Mouse (Mus musculus) right cerebral cortex, postnatal 10 days (tissue): Measurements from ENCODE around the gene Gm13124.
"Not testable (repeated sequence)": the region's sequence is repeated elsewhere in the genome, so short reads cannot be mapped to it uniquely, and the experiment has no call there.

Experiments used
- DNase-seq, 2 experiments: peaks; one replicate each; pipeline ENCODE4 v3.0.0; 2021; ENCODE audit warnings: low spot score in 2 of 2

The Gm13124 gene

GRCm38 (mm10) chr4:144565034-144565433 is at the start of gene Gm13124:
Gm13124 (minus strand) TSS chr4:144565134.
- DNase-seq: no peak

GRCm38 (mm10) chr4:144614586-144614985 is 49.7 kb upstream of the Gm13124 start:
- no peak for DNase-seq

- DNase-seq: no peak
Observed at GRCm38 (mm10) chr4:144613407-144613806, 48.5 kb upstream of the Gm13124 start, which contains the start of gene Aadacl4. Aadacl4 (plus strand) TSS chr4:144613707.

GRCm38 (mm10) chr4:144592790-144593189 is 27.9 kb upstream of the Gm13124 start:
- DNase-seq: no peak

GRCm38 (mm10) chr4:144586207-144586606 is 21.3 kb upstream of the Gm13124 start:
- not testable (repeated sequence) for DNase-seq

GRCm38 (mm10) chr4:144567752-144568151 is 2.8 kb upstream of the Gm13124 start:
- DNase-seq: no peak

GRCm38 (mm10) chr4:144561205-144561604 is 3.7 kb downstream of the Gm13124 start:
- no peak for DNase-seq

- no peak for DNase-seq
Observed at GRCm38 (mm10) chr4:144559792-144560191, 5.1 kb downstream of the Gm13124 start.

- no peak for DNase-seq
Observed at GRCm38 (mm10) chr4:144551156-144551555, 13.8 kb downstream of the Gm13124 start.

GRCm38 (mm10) chr4:144545339-144545738 is 19.6 kb downstream of the Gm13124 start:
- DNase-seq: not testable (repeated sequence)

GRCm38 (mm10) chr4:144544689-144545088 is 20.2 kb downstream of the Gm13124 start:
- no peak for DNase-seq

- DNase-seq: no peak
Observed at GRCm38 (mm10) chr4:144519522-144519921, 45.4 kb downstream of the Gm13124 start, which contains the start of gene 9430007A20Rik. 9430007A20Rik (plus strand) TSS chr4:144519822.

GRCm38 (mm10) chr4:144506518-144506917 is 58.4 kb downstream of the Gm13124 start:
- no peak for DNase-seq
